Mouse (Mus musculus) thymus, adult 2 months (tissue): Measurements from ENCODE around the gene Pparg. TPM values are rescaled to one million over a fixed set of nuclear protein-coding genes. Genes with fewer than 3 reads are reported as not detected.

ENCODE experiments used
- DNase-seq: peaks from one replicate; pipeline ENCODE4 v3.0.0; 2021
- H3K27ac ChIP-seq: fragments of 200-500 bp; 2 replicates; pipeline ENCODE4 v1.5.1; 2012; ENCODE audit warnings: low read length, control low read depth; ENCODE audit not compliant: control insufficient read depth, insufficient read depth
- H3K27me3 ChIP-seq: fragments of 200-500 bp; 2 replicates; pipeline ENCODE4 v1.6.1; 2012; ENCODE audit warnings: mild to moderate bottlenecking, low read length, moderate library complexity, mixed read lengths; ENCODE audit not compliant: control insufficient read depth, insufficient read depth
- H3K36me3 ChIP-seq: fragments of 200-500 bp; 2 replicates; pipeline ENCODE4 v1.6.1; 2012; ENCODE audit warnings: mild to moderate bottlenecking, low read length, moderate library complexity; ENCODE audit not compliant: control insufficient read depth, insufficient read depth
- H3K4me1 ChIP-seq: fragments of 200-500 bp; replicated peaks from 2 replicates; pipeline ENCODE4 v1.6.1; 2012; ENCODE audit warnings: low read length; ENCODE audit not compliant: control insufficient read depth, insufficient read depth
- H3K4me3 ChIP-seq: fragments of 200-500 bp; 2 replicates; pipeline ENCODE4 v1.5.1; 2012; ENCODE audit warnings: mild to moderate bottlenecking, low read length, control low read depth, moderate library complexity; ENCODE audit not compliant: control insufficient read depth, insufficient read depth
- CTCF ChIP-seq: fragments of 200-500 bp; IDR thresholded peaks from 2 replicates; pipeline ENCODE4 v1.5.1; 2012; ENCODE audit warnings: mild to moderate bottlenecking, control low read depth, low read length, moderate library complexity, borderline replicate concordance; ENCODE audit not compliant: control insufficient read depth, poor library complexity, insufficient read depth; ENCODE audit errors: extremely low read depth
- POLR2A ChIP-seq: fragments of 200-500 bp; IDR thresholded peaks from 2 replicates; pipeline ENCODE4 v1.6.1; 2012; ENCODE audit warnings: mild to moderate bottlenecking, low read length, control low read depth, moderate library complexity; ENCODE audit not compliant: control insufficient read depth, poor library complexity, insufficient read depth; ENCODE audit errors: extremely low read depth
- WGBS: fragments of 180-500 bp; shearing (Covaris S2); methylation state at CpG from one replicate; pipeline ENCODE4 v1.1.7; 2018; 5-methylcytosine and 5-hydroxymethylcytosine counted together
- polyA plus RNA-seq: library from polyadenylated mRNA; depleted of rRNA; stranded (reverse); fragments of >200 nt; gene quantifications from 2 replicates; pipeline ENCODE4 v1.2.3, GENCODE M21; 2012

The Pparg gene
- polyA plus RNA-seq, 1 experiment = 10.5 TPM

DNA sequence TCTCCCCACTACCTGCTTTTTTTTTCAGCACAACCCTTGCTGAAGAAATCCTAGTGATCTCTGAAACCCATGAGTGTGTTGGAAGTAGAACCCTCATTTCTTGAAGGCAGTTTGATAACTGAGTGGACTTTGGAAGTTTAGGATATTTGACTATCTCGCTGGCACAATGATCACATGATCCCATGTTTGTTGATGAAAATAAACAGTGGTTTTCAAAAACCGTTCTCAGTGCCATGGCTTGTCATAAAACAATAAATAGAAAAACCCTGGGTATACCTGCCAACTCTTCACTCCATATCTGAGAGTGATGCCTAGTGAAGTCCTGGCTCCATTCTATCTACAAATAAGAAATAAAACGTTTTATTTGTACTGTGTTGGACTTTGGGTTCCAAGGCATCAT is 105.8 kb downstream of the Pparg start:
- no peak for TF ChIP-seq CTCF
- no peak for TF ChIP-seq POLR2A
- Histone ChIP-seq H3K36me3 (no peaks in the 10 kb centered on the region), H3K27ac (no peak overlapping the region), H3K27me3 (no peaks in the 10 kb centered on the region), H3K4me1 (no peaks in the 10 kb centered on the region), H3K4me3 (no peak overlapping the region)
- DNase-seq = no peak
- WGBS = 87% methylated on average over 3 of the region's 3 CpGs

DNA sequence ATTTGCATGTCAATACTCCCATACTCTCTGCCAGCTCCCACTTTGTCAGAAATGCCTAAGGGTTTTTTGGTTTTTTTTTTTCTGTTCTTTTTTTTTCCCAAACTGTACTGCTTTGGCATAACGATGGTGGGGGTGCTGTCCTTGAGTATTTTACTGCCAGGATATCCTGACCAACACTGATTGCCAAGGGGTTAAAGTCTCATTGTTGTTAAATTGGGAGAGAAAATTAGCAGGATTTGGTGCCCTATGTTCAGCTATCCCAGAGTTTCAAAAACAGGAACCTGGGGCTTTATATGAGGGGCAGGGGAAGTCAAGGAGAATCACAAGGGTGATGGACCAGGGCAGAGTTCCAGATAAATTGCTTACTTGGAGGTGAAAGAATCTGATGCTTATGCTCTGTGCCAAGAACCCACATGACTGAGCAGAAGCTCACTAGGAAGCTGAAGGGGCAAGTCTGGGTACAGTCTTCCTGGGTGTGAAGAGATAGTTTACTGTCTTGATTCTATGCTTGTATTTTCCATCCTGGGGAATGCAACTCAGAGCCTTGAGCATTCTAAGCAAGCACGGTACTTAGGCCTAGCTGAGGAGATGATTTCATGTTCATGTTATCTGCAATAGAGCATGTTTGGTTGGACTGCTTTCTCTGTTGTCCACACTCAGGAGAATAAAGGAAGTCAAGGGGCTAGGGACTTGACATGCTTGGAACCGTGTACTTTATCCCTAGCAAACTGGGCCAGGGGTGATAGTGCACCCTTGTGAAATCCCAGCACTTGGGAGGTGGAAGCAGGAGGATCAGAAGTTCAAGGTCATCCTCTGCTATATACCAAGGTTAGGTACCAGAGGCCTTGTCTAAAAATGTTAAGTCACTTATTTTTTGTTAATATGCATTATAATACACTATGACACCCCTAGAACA is 109.2 kb downstream of the Pparg start:
- 80% methylated on average over 3 of the region's 3 CpGs for WGBS
- Histone ChIP-seq H3K36me3 (no peaks in the 10 kb centered on the region), H3K27me3 (no peaks in the 10 kb centered on the region), H3K4me1 (no peaks in the 10 kb centered on the region), H3K27ac (no peak overlapping the region), H3K4me3 (no peak overlapping the region)
- no peak for DNase-seq
- TF ChIP-seq POLR2A = no peak
- no peak for TF ChIP-seq CTCF

DNA sequence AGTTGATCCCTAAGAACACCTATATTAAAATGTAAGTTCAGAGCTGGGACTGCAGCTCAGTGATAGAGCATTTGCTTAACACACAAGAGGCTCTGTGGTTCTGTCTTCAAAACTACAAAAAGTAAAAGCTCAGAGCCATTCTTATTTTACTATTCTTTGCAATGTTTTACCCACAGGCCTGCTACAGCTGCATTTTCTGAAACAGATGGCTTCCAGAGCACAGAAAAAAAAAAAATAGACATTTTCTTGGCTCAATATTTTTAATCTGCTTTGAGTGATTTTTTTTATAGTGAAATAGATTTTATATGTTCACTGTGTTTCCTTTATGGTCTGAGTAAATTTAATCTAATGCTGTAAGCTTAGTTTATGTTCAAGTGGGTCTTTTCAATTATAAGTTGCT is 111.2 kb downstream of the Pparg start:
- TF ChIP-seq CTCF = no peak
- TF ChIP-seq POLR2A = no peak
- Histone ChIP-seq H3K4me1 (no peaks in the 10 kb centered on the region), H3K27me3 (no peaks in the 10 kb centered on the region), H3K4me3 (no peak overlapping the region), H3K36me3 (no peaks in the 10 kb centered on the region), H3K27ac (no peak overlapping the region)
- DNase-seq = no peak

- Histone ChIP-seq H3K27ac (no peak overlapping the region), H3K27me3 (no peaks in the 10 kb centered on the region), H3K36me3 (no peaks in the 10 kb centered on the region), H3K4me1 (peaks cover 2% of the 10 kb centered on the region), H3K4me3 (no peak overlapping the region)
- no peak for DNase-seq
- WGBS = 79% methylated on average over 7 of the region's 7 CpGs
- TF ChIP-seq CTCF (no peak), POLR2A (no peak)
Observed at GRCm38 (mm10) chr6:115477081-115477695, 116.4 kb downstream of the Pparg start.

- TF ChIP-seq POLR2A (no peak), CTCF (no peak)
- H3K27ac ChIP-seq = no peak overlapping the region
- H3K36me3 ChIP-seq = no peaks in the 10 kb centered on the region
- no peak for DNase-seq
- no peaks in the 10 kb centered on the region for H3K27me3 ChIP-seq
- peaks cover 2% of the 10 kb centered on the region for H3K4me1 ChIP-seq
- H3K4me3 ChIP-seq = no peak overlapping the region
Observed at GRCm38 (mm10) chr6:115479963-115480321, 119.2 kb downstream of the Pparg start.

DNA sequence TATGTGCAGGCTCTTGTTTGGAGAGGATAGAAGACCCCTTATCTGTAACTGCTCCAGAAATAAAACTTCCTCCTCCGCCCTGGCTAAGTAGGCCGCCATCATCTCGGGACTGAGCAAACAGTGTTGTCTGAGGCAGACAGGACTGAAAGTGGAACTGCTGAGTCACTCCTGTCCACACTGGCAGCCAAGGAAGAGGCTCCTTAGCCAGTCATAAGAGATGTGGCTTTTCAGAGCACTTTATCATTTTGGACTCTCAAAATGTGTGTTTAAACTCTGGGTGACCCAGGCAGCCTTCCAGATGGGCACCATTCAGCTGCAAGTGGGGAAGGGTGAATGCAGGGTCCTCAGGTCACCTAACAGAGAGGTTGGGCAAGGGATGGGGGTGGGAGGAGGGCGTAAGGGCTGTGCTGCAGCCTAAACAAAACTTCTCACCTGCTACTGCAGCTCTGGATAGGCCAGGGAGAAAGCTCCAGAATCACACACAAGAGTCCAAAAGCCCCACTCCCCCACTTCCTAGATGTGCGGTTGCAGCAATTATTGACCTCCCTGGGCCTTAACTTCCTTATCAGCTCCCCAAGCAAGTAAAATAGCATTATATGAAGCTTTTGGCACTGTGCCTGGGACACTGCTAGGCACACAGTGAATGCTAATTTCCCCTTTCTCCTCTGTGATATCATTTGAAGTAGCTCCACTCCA is 119.7 kb downstream of the Pparg start:
- no peak for TF ChIP-seq POLR2A
- TF ChIP-seq CTCF = no peak
- Histone ChIP-seq H3K27me3 (no peaks in the 10 kb centered on the region), H3K36me3 (no peaks in the 10 kb centered on the region), H3K27ac (no peak overlapping the region), H3K4me1 (peaks cover 2% of the 10 kb centered on the region), H3K4me3 (no peak overlapping the region)
- DNase-seq = no peak
- WGBS = 60% methylated on average over 5 of the region's 5 CpGs
